Mouse (Mus musculus) spleen, postnatal 0 days (tissue): ENCODE measurements around the gene Zfp563. TPM values are rescaled to one million over a fixed set of nuclear protein-coding genes. Genes with fewer than 3 reads are reported as not detected.

Source experiments
- polyA plus RNA-seq: library from polyadenylated mRNA; unstranded; fragments of >200 nt; fragmentation: Nextera tagmentation; extraction: Ambion mirVana; gene quantifications from 2 replicates; pipeline ENCODE4 v1.2.1, GENCODE M21; 2015

The Zfp563 gene
- 2.9 and 3.4 TPM in 2 replicates for polyA plus RNA-seq

DNA sequence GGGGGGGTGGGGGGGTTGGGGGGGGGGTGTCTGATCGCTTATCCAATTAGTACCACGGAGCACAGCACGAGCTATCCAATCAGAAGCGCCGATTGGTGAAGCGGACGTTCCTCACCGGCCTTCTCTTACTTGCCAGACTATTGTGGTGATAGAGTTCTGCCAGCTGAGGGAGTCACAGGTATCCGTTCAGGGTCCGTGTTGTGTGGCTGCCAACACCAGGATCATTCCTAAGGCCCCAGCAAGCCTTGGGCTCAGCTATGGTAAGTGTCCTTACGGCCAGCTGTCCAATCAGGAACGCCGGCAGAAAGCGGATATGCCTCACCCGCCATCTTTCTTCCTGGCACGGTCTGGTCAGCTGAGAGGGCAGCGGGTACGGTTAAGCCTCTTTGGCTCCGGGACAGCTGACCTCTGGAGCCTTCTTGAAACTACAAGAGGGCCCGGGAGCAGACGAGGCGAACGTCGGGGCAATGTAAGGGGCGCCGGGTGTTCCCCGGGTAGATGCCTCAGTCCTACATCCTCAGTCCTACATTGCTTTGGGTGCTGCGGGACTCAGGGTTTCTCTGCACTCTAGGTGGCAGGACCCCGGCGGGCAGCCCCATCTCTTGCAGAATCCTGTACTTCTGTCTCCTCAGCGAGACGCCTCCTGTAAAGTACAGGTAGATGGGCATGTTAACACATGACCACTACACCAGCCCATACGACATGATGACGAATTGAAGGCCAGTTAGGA lies at the start of gene Zfp563:
Gene Zfp563, plus strand, starts transcription at position 91 of the 730 bp plus-strand sequence.

DNA sequence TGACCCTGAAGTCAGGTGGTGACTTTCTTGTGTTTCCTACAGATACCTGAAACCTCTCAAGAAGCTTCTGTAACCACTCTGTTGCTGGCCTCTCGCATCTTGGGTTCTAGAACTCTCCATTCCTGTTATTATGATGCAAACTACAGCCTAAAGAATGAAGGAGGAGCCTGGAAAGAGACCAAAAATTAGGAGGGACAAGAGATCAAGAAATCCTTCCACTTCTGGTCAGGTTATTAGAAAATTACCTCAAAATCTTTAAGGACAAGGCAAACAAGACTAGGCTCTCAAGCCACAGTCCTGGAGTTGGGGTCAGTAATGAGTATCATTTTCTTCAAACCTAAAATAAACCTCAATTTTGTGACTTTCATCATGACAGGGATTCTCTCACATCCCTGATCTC lies 21.2 kb upstream of the Zfp563 start, which contains the start of gene 4921501E09Rik:
Gene 4921501E09Rik, minus strand, starts transcription at position 101 of the 400 bp plus-strand sequence.

DNA sequence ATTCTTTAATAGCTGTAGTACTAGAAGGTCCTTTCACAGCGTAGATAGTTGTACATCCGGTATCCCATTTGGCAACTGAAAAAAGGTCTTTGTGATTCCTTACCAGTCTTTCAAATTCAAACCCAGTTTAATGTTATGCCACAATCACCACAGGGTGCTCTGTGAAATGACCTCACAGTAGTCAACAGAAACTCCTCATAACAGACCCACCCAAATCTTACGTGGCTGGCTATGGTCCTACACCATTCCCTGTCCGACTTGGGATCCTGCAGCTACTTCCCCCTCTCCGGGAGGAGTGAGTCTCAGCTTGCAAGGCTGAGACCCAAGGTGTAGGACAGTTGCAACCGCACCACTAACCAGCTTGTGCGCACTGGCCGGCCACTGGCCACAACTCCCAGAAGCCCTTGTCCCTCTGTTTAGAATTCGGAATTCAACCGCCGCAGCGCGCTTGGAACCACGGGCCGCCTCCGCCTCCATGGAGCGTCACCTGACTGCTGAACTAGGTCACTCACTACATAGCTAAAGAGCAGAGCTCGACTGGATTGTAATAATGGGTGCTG lies 50.2 kb downstream of the Zfp563 start, which contains the start of gene Morc2b:
Gene Morc2b, minus strand, starts transcription at position 423 of the 560 bp plus-strand sequence.

Other genes with a start within 250 kb of the Zfp563 start
- gene Zfp870, start 197.7 kb upstream of the Zfp563 start, polyA plus RNA-seq: 1.7 and 2.7 TPM in 2 replicates
- gene Cyp4f14, start 172.0 kb upstream of the Zfp563 start, polyA plus RNA-seq: not detected in 2 replicates
- gene Cyp4f13, start 141.9 kb upstream of the Zfp563 start, polyA plus RNA-seq: 14.5 and 17.3 TPM in 2 replicates
- gene Zfp472, start 123.5 kb upstream of the Zfp563 start, polyA plus RNA-seq: 7.3 and 7.4 TPM in 2 replicates
- gene Zfp952, start 96.2 kb upstream of the Zfp563 start, polyA plus RNA-seq: 3.7 and 4.4 TPM in 2 replicates
- gene Zfp763, start 55.9 kb upstream of the Zfp563 start, polyA plus RNA-seq: 3.4 and 4.2 TPM in 2 replicates
- gene 4921501E09Rik, start 21.3 kb upstream of the Zfp563 start, polyA plus RNA-seq: not detected in 2 replicates
- not detected in 2 replicates for gene Morc2b, start 50.4 kb downstream of the Zfp563 start, polyA plus RNA-seq
- gene Olfr55, start 79.1 kb downstream of the Zfp563 start, polyA plus RNA-seq: not detected in 2 replicates
- gene Olfr239, start 102.0 kb downstream of the Zfp563 start, polyA plus RNA-seq: not detected in 2 replicates
- gene Olfr1564, start 132.4 kb downstream of the Zfp563 start, polyA plus RNA-seq: not detected in 2 replicates
- gene Zfp955a, start 165.8 kb downstream of the Zfp563 start, polyA plus RNA-seq: 4.7 and 6.2 TPM in 2 replicates
- gene Olfr63, start 175.4 kb downstream of the Zfp563 start, polyA plus RNA-seq: 0.04 TPM in 1 of 2 replicates, not detected in the other
- gene Zfp955b, start 200.2 kb downstream of the Zfp563 start, polyA plus RNA-seq: 3.2 and 4.1 TPM in 2 replicates